Mouse (Mus musculus) adrenal gland (tissue): ENCODE data around the gene Tra2b.
"Not testable (repeated sequence)": the region's sequence is repeated elsewhere in the genome, so short reads cannot be mapped to it uniquely, and the experiment has no call there.

Experiments
- intact Hi-C: fragments of 180-260 bp; cut with DNase I; formaldehyde crosslinking; loops from one replicate; pipeline ENCODE4 v1.15.1; 2025
- long read RNA-seq, 2 experiments: library from polyadenylated mRNA; unstranded; transcript quantifications; one replicate each; pipeline ENCODE4 v2.0.0; 2020; ENCODE audit warnings: borderline replicate concordance in 1 of 2; ENCODE audit not compliant: insufficient replicate concordance in 1 of 2

Tra2b gene
- long read RNA-seq, experiment 1, transcript Tra2b-204 (9 exons, 3,403 nt): major isoform, 34 of 52 reads
- long read RNA-seq, experiment 1, partial matches to known transcripts: 3 of 52 reads
- long read RNA-seq, experiment 1, other reads (novel, unspliced or antisense): 10 of 52 reads
- long read RNA-seq, experiment 2, transcript Tra2b-203 (2 exons, 1,376 nt): minor isoform, 6 of 44 reads
- long read RNA-seq, experiment 2, transcript Tra2b-204 (9 exons, 3,403 nt): major isoform, 23 of 44 reads
- long read RNA-seq, experiment 2, partial matches to known transcripts: 4 of 44 reads
- long read RNA-seq, experiment 2, other reads (novel, unspliced or antisense): 10 of 44 reads

DNA sequence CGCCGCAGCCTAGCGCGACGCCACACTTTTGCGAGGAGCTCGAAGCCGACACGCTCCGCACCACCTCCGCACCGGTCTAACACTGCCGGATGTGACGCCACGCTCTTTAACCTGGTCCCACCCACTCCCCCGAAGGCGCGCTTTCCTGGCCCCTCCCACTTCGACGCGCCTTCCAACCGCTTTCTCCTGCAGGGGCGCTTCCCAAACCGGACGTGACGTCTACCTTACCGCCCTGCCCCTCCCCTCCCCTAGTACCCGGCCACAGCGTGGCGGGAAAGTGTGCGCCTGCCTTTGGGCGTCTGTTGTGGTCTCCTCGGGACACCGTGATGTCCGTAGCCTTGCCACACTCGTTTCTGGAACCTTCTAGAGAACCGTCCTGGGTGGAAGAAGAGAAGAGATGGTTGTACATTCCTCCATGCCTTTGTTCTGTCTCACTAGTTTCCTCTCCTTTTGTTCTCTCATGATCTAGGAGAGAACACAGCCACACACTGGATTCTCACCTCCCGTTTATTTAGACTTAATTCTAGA, at the start of gene Tra2b:
TSS of gene Tra2b (minus strand) at position 157 of the 528 bp plus-strand sequence.
- intact Hi-C loops: loop anchor here (10.0 kb wide), 1 partner anchor 101 kb away; the partner anchor contains the start of gene Igf2bp2

DNA sequence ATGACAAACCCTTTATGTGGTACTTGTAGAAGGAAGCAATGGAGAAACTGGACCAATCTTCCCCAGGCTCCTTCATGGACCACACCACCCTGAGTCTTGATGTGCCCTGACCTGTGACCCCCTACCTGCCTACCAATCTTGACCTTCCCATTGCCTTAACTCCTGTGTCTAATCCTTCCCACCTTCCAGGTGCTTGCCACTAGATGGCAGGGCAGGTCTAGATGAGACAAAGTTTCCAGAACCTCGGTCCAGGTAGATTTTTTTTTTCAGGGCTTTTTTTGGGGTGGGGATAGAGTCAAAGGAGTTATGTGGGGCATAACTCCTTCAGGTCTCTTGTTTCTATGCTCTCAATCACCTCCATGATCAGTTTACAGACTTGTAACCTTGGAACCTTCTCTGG, 44.8 kb upstream of the Tra2b start:
- intact Hi-C loops: loop anchor here (2.0 kb wide), 1 partner anchor 244 kb away; no protein-coding TSS in a partner anchor

DNA sequence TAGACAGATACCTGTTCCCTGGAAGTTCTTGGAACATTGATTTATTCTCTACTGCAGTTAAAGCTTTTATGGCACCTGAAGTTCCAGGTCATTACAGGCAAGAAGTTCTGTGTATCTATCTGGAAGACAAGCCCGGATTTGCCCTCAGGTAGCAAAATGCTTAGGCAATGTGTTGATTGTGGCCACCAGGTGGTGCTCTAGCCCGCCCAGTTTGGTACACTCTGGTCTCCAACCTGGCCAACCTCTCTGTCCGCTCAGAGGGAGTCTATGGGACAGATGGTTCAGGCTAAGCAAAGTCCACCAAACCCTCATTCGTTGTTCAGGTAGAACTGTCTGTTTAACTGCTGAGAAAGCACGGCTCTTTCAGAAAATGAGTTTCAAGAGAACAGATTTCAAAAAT, 36.8 kb upstream of the Tra2b start:
- intact Hi-C loops: loop anchor here (2.0 to 5.0 kb wide), 3 partner anchors 255 to 500 kb away; no protein-coding TSS in a partner anchor

DNA sequence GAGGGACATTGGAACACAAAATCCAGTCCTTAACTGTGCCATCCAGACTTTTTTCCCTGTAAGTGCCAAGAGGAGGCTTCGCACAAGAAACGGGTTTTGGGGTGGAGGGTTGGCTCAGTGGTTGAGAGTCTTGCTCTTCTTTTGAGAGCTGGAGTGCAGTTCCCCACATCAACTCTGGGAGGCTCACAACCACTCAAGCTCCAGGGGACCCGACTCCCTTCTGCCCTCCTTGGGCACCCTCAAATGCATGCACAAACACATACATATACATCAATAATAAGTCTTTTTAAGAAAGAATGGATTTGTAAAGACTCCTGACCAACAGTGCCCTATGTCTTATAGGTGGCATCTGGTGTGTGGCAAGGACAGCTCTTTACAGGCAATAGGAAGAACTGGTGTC, 35.6 kb upstream of the Tra2b start:
- intact Hi-C loops: loop anchor here (5.0 kb wide), 2 partner anchors 256 to 276 kb away; no protein-coding TSS in a partner anchor

DNA sequence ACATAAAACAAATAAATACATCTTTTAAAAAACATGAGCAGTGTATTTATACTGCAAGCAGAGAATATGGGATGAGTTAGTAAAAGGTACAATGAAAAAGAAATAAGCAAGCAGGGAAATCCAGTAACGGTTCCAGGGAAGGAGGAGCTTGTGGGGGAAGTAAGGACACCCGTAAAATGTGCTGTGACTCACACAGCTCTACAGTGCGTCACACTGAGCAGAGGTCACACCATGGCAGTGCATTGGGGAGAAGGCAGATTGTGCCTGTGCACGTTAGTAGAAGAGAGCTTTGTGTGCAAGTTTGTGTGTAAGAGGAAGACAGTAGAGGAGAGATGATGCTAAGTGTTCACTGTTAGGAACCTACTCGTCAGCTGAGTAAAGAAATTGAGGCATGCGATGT, 31.1 kb upstream of the Tra2b start:
- intact Hi-C loops: no loop called here

DNA sequence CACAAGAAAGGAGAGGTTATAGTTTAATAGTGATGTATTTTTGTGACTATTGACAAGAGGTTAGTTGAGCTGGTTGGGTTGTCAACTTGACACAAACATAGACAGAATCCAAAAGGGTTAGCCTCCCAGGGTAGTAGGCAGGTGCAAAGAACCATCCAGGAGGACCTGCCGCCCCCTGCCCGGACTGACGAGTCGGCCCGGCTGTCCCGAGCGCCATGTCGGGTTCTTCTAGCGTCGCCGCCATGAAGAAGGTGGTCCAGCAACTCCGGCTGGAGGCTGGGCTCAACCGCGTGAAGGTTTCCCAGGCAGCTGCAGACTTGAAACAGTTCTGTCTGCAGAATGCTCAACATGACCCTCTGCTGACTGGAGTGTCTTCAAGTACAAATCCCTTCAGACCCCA, 29.0 kb upstream of the Tra2b start:
- intact Hi-C loops: not testable (repeated sequence)

DNA sequence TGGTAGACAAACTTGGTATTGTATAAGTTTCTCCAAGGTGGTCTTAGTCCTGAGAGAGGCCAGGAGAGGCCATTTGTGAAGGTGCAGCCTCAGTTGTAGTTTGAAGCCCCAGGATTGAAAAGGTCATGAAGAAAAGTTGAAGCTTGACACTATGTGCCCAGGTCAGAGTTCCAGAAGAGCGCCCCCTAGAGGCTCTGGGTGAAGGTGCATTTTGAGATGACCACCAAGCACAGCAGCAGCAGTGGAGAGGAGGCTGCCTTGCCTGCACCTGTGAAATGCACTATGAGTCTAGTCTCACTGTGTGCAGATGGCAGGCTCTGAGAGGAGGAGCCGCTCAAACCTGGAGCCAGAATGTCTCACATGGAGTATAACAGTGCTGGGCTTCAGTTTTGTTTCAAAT, 27.8 kb upstream of the Tra2b start:
- intact Hi-C loops: no loop called here

DNA sequence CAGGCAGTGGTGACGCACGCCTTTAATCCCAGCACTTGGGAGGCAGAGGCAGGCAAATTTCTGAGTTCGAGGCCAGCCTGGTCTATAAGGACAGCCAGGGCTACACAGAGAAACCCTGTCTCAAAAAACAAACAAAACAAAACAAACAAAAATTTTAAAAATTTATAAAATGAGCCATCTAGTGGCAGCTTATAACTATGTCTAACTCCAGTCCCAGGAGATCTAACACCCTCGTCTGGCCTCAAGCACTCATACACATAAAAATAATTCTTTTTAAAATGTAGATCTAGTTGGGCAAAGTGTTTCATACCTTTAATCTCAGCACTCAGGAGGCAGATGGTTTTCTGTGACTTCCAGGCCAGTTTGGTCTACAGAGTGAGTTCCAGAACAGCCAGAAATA, 26.6 kb upstream of the Tra2b start:
- intact Hi-C loops: no loop called here

DNA sequence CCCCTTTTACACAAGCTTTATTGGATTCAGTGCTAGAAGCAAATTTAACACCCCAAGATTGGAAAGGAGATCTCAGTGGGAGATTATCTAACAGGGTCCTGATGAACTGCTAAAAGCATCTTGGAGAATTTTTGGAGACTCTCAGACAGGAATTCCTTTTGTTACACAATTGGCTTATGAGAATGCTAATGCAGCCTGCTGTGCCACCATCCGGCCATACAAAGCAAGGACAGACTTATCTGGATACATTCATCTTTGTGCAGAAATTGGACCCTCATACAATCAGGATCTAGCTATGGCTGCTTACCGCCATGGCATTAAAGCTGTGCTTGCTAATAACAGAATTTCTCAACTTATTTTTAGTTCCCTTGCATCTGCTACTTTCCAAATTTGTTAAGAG, 23.8 kb upstream of the Tra2b start:
- intact Hi-C loops: no loop called here

DNA sequence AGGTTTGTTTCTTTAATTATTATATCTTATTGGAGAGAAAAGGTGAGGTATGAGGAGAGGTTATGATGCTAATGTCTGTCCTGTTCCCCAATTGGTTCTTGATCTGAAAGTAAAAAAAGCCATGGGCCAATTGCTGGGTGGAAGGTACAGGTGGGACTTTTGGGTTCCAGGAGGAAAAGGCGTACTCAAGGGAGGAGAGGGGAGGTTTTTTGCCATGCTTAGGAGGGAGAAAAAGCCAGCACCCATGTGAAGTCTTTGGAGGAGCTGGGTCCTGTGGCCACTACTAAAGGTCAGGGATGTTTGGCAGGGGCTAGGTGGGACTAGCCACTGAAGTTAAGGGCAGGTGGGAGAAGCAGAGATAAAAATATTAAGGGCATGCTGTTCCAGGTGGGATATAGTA, 21.2 kb upstream of the Tra2b start:
- intact Hi-C loops: no loop called here

DNA sequence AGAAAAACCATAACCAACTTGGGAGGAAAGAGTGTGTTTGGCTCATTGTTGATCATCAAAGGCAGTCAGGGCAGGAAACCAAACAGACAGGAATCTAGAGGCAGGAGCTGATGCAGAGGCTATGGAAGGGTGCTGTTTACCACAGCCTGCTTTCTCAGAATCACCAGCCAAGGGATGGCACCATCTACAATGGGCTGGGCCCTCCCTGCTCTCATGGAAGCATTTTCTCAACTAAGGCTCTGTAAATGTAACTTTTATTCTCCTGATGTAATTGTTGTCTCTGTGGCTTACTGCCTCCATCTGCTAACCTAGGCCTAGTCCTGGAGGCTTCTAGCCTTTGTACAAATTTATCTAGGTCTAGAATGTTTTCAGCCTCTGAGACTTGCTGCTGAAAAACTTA, 10.7 kb upstream of the Tra2b start:
- intact Hi-C loops: no loop called here

DNA sequence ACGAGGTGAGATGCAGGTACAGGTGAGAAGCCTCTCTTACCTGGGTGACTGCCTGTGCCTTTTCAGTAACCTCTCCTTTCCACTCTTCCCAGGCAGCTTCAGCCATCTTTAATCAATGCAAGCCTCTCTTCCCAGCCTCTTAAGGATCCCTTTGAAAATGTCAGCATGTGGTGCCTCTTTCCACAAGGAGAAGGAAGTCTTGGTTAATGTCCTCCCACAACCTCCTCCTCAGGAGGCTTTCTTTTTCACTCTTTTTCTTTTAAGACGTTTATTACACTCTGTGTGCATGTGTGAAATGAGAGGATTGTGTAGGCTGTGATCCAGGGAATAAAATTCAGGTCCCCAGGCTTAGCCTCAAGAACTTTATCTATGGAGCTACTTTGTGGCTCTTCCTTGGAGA, 9.3 kb upstream of the Tra2b start:
- intact Hi-C loops: no loop called here

DNA sequence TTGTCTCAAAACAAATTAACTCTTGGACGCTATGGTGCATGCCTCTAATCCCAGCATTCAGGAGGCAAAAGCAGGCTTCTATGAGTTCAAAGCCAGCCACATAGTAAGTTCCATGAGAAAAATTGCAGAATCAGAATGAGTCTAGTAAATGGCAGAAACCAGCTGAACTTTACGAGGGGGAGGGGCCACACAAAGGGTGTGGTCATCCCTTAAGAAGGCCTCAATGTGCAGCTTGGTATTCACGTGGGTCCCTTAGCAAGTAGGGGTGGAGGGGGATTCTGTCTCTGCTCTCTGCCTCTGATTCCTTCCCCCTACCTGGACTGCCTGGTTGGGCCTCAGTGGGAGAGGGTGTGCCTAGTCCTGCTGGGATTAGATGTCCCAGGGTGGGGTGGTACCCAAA, 4.7 kb upstream of the Tra2b start:
- intact Hi-C loops: no loop called here

DNA sequence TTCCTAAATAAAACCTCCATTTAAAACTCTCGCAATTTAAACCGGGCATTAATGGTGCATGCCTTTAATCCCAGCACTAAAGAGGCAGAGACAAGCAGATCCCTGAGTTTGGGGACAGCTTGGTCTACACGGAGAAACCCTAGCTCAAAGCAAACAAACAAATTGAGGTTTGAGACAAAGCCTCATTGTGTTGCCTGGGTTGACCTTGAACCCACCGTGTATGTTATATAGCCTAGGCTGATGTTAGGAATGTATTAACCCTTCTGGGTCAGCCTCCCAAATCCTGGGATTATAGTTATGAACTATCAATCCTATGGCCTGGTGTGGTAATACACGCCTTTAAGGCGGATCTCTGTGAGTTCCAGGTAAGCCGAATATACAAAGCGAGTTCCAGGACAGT, 579 bp upstream of the Tra2b start:
- intact Hi-C loops: loop anchor here (10.0 kb wide), 1 partner anchor 102 kb away; the partner anchor contains the start of gene Igf2bp2

DNA sequence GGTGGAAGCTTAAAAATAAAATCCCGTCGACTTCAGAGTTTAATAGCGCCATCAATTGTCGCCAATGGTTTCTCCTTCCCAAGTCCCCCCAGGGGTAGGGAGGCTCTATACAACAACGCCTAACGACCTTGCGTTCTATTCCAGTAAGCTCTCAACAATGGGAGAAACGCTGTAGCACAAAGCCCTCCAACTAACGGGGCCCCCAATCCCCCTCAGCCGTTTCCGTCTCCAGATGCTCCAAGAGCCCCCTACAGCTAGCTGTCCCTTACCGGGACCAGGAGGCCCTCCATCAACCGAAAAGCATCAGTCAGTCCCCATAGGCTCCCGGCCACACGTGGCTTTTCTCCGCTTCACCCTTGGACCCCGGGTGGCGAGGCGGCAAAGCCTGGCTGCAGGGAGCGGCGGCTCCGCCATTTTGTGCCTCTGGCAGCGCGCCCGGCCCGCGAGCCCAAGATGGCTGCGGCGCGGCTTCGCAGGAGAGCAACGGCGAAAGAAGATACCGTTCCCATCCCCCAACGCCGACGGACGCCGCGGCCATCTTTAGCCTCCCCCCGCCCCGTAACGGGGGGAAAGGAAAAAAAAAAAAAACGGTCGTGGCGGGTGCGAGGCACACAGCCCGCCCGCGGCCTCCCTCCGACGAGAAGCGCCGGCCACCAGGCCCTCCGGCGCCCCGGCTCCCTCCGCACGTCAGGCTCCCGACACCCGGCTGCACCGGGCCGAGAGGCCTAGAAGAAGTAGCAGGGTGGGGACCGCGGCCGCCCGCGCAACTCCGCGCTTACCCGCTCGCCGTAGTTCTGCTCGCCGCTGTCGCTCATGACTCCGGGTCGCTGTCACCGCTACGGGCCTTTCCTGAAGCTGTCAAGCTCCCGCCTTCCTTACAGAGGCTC, 600 bp downstream of the Tra2b start:
- intact Hi-C loops: loop anchor here (10.0 kb wide), 1 partner anchor 100 kb away; the partner anchor contains the start of gene Igf2bp2

DNA sequence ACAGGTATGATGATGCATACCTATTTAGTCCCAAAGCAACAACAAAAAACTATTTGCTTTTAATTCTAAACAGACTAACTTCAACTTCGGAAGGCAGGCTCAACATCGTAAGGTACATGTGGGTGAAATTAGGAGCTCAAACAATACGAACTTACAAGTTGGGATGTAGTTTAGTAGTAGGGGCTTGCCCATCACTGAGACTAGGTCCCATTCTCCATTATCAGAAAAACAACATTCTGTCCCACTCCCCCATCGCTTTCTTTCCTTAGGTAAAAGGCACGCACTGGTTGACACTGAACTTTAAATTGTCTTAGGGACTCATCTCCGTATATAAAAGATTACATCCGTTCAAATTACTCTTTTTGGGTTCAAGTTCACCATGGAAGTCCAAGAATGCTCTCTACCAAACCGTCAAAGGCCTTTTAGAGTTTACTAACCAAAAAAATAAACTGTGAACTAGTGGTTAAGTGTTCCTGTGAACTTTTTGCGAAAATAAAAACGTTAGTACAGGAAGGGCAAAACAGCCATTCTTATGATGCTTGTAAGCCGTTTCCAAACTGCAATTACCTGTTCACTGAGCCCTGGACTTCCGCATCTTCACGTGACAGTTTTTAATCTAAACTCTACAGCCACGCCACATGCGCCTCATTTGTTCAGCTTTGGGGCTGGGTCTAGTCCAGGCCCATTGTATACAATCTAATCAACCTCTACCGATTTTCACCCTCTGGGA, 1.4 kb downstream of the Tra2b start:
- intact Hi-C loops: loop anchor here (10.0 kb wide), 1 partner anchor 100 kb away; the partner anchor contains the start of gene Igf2bp2

DNA sequence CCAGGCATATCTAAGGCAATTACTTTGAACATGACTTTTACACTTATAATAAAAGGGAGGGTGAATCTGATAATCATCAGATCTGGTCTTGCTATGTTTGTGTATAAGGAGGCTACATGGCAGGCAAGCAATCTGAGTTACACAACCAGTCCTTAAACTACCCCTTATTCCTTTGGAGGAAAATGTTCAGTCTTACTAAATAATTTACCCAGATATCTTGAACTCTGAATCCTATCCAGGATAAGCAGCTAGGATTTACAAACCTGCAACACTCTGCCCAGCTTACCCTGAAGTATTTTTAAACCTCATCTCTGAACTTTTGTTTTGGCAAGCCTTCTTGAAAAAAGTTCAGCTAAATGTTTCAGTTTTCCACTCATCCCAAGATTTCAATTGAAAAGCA, 2.7 kb downstream of the Tra2b start:
- intact Hi-C loops: loop anchor here (10.0 kb wide), 1 partner anchor 98 kb away; the partner anchor contains the start of gene Igf2bp2

DNA sequence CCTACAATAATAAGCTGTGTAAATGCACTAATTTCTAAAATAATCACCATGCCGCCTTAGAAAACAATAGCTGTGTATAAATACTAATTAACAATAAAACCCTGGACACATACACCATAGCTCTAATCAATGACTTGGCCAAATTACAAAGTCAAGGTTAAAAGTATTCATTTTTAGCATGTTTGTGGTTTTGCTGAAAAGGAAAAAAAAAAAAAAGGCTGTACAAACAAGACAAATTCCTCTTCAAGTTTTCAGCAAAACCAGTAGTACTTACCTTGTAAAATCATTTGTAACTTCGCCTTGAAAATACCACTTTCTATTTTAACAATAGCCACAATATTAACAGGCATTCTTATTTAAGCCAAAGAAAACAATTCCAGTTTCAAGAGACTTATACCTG, 4.2 kb downstream of the Tra2b start:
- intact Hi-C loops: loop anchor here (10.0 kb wide), 1 partner anchor 97 kb away; the partner anchor contains the start of gene Igf2bp2

DNA sequence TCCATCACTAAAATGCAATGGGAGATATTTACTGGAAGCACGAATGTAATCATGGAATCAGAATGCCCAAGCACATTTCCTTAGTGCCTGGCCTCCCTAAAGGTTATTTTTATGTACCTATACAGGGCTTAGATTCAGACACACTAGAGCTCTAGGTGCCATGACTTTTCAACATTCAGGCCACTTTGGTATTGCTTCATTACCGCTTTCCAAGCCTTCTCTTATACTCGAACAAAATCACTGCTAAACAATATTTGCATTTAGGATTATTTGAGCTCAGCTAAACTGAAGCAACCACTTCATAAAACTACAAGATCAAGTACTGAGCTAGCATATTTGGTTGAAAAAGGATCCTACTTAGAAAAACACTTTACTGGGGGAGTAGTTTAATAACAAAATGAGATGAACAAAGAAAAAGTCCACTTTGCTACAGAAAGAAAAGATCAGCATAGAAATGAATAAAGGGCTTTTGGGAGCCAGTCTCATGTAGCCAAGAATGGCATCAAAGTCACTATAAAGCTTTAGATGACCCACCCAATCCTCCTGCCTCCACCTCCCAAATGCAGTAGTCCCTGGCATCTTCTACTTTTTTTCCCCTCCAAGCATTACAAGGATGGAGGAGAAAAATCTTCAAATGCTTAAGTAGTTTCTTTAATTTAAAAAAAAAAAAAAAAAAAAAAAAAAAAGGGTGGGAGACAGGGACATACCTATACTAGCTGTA, 5.2 kb downstream of the Tra2b start:
- intact Hi-C loops: loop anchor here (10.0 kb wide), 1 partner anchor 96 kb away; the partner anchor contains the start of gene Igf2bp2

DNA sequence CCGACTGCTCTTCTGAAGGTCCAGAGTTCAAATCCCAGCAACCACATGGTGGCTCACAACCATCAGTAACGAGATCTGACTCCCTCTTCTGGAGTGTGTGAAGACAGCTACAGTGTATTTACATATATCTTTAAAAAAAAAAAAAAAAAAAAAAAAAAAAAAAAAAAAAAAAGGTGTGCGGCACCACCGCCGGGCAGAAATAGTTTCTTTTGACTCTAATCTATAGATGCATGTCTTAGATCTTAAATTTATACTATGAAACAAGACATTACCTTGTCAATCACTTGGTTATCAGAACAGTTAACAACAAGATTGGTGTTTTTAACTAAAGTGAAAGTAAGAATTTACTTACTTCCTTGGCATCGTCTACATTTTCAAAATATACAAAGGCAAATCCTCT, 13.6 kb downstream of the Tra2b start:
- intact Hi-C loops: not testable (repeated sequence)
